Mouse (Mus musculus) kidney, postnatal 0 days (tissue): ENCODE measurements around the gene Gemin4. TPM values are rescaled to one million over a fixed set of nuclear protein-coding genes. Genes with fewer than 3 reads are reported as not detected.

Experiments used
- ATAC-seq: fragments of 200-750 bp; cut with Nextera tagmentation; replicated peaks from 2 replicates; pipeline ENCODE4 v1.8.0; 2017; ENCODE audit warnings: low read depth, moderate number of reproducible peaks, moderate TSS enrichment, moderate library complexity; ENCODE audit not compliant: low FRiP score
- DNase-seq: peaks from one replicate; pipeline ENCODE4 v3.0.0-alpha.2; 2016; ENCODE audit warnings: low spot score
- H3K27ac ChIP-seq: fragments of 300-500 bp; sonication (generic); 2 replicates; pipeline ENCODE4 v1.5.1; 2014; ENCODE audit warnings: mild to moderate bottlenecking
- H3K27me3 ChIP-seq: fragments of 300-500 bp; sonication (generic); 2 replicates; pipeline ENCODE4 v1.6.1; 2014; ENCODE audit warnings: low read length, mixed read lengths; ENCODE audit not compliant: insufficient read depth
- H3K36me3 ChIP-seq: fragments of 300-500 bp; sonication (generic); 2 replicates; pipeline ENCODE4 v1.6.1; 2014; ENCODE audit warnings: low read length, mixed read lengths; ENCODE audit not compliant: insufficient read depth
- H3K4me1 ChIP-seq: fragments of 300-500 bp; sonication (generic); replicated peaks from 2 replicates; pipeline ENCODE4 v1.6.1; 2014; ENCODE audit warnings: antibody characterized with exemption, low read length, mixed read lengths; ENCODE audit not compliant: insufficient read depth
- H3K4me2 ChIP-seq: fragments of 300-500 bp; sonication (generic); 2 replicates; pipeline ENCODE4 v1.6.1; 2014; ENCODE audit warnings: mild to moderate bottlenecking, low read length, moderate library complexity, mixed read lengths
- H3K4me3 ChIP-seq: fragments of 300-500 bp; sonication (generic); replicated peaks from 2 replicates; pipeline ENCODE4 v1.5.1; 2014; ENCODE audit warnings: low read depth, low read length
- H3K9ac ChIP-seq: fragments of 300-500 bp; sonication (generic); 2 replicates; pipeline ENCODE4 v1.6.1; 2014; ENCODE audit warnings: low read depth, low read length
- H3K9me3 ChIP-seq: fragments of 300-500 bp; sonication (generic); replicated peaks from 2 replicates; pipeline ENCODE4 v1.6.1; 2016; ENCODE audit warnings: low read length, inconsistent platforms, mixed read lengths
- CTCF ChIP-seq: IDR thresholded peaks from 2 replicates; pipeline ENCODE4 v1.5.1; 2016; ENCODE audit warnings: antibody characterized with exemption, low read depth, mild to moderate bottlenecking, moderate library complexity
- WGBS: fragments of 180-500 bp; shearing (Covaris S2); extraction: QIAGEN DNeasy Blood & Tissue Kit; methylation state at CpG from one replicate; pipeline ENCODE4 v1.1.7; 2014; 5-methylcytosine and 5-hydroxymethylcytosine counted together
- polyA plus RNA-seq: library from polyadenylated mRNA; unstranded; fragments of >200 nt; fragmentation: Nextera tagmentation; extraction: Ambion mirVana; gene quantifications from 2 replicates; pipeline ENCODE4 v1.2.1, GENCODE M21; 2015

The Gemin4 gene
- polyA plus RNA-seq, 1 experiment from 2014 or later, result 20.4 TPM

GRCm38 (mm10) chr11:76256129-76256528 lies 38.7 kb upstream of the Gemin4 start:
- Histone ChIP-seq H3K9me3 (no peaks in the 10 kb centered on the region), H3K9ac (no peak overlapping the region), H3K4me1 (peaks cover 6% of the 10 kb centered on the region; the same call in 1 of the 2 replicates), H3K36me3 (no peaks in the 10 kb centered on the region; the same call in 1 of the 2 replicates), H3K27me3 (no peaks in the 10 kb centered on the region), H3K4me3 (no peak overlapping the region), H3K4me2 (no peak overlapping the region), H3K27ac (no peak overlapping the region)
- ATAC-seq (no peak), DNase-seq (no peak)
- no peak for TF ChIP-seq CTCF
- WGBS, result 20% methylated on average over 5 of the region's 5 CpGs

- Histone ChIP-seq H3K4me2 (no peak overlapping the region), H3K9ac (no peak overlapping the region), H3K36me3 (no peaks in the 10 kb centered on the region), H3K4me3 (no peak overlapping the region), H3K4me1 (peaks cover 6% of the 10 kb centered on the region; the same call in 1 of the 2 replicates), H3K9me3 (no peaks in the 10 kb centered on the region), H3K27me3 (no peaks in the 10 kb centered on the region), H3K27ac (no peak overlapping the region)
- no peak for ATAC-seq
- TF ChIP-seq CTCF, result no peak
- WGBS, result 61% methylated on average over 4 of the region's 4 CpGs
- DNase-seq, result peak; percentile 35
Measured at GRCm38 (mm10) chr11:76255431-76256001, 38.1 kb upstream of the Gemin4 start.

- H3K36me3 ChIP-seq, result 0 out of 2 replicates have a peak, but pooled peaks cover 4% of the 10 kb centered on the region
- WGBS, result 75% methylated on average over 4 of the region's 4 CpGs
- H3K27ac ChIP-seq, result no peak overlapping the region
Measured at GRCm38 (mm10) chr11:76253918-76254264, 36.4 kb upstream of the Gemin4 start.

GRCm38 (mm10) chr11:76253145-76253917 lies 35.9 kb upstream of the Gemin4 start:
- peak; percentile 94 for DNase-seq
- TF ChIP-seq CTCF, result peak; percentile 94
- no peaks in the 10 kb centered on the region for H3K27me3 ChIP-seq
- H3K4me1 ChIP-seq, result peaks cover 6% of the 10 kb centered on the region; the same call in 1 of the 2 replicates
- WGBS, result 43% methylated on average over 5 of the region's 5 CpGs
- H3K27ac ChIP-seq, result no peak overlapping the region
- no peaks in the 10 kb centered on the region for H3K9me3 ChIP-seq
- H3K4me3 ChIP-seq, result no peak overlapping the region
- ATAC-seq, result peak; percentile 80
- H3K4me2 ChIP-seq, result no peak overlapping the region
- H3K9ac ChIP-seq, result no peak overlapping the region
- H3K36me3 ChIP-seq, result 0 out of 2 replicates have a peak, but pooled peaks cover 9% of the 10 kb centered on the region

More at GRCm38 (mm10) chr11:76253918-76254264, 36.4 kb upstream of the Gemin4 start:
- ATAC-seq (no peak), DNase-seq (no peak)
- Histone ChIP-seq H3K9me3 (no peaks in the 10 kb centered on the region), H3K4me2 (no peak overlapping the region), H3K4me1 (peaks cover 6% of the 10 kb centered on the region; the same call in 1 of the 2 replicates), H3K4me3 (no peak overlapping the region), H3K9ac (no peak overlapping the region), H3K27me3 (no peaks in the 10 kb centered on the region)
- no peak for TF ChIP-seq CTCF

- ATAC-seq (no peak), DNase-seq (no peak)
- Histone ChIP-seq H3K9ac (no peak overlapping the region), H3K4me3 (no peak overlapping the region), H3K27me3 (no peaks in the 10 kb centered on the region), H3K36me3 (0 out of 2 replicates have a peak, but pooled peaks cover 12% of the 10 kb centered on the region), H3K4me1 (peaks cover 6% of the 10 kb centered on the region; the same call in 1 of the 2 replicates), H3K4me2 (no peak overlapping the region), H3K9me3 (no peaks in the 10 kb centered on the region), H3K27ac (no peak overlapping the region)
- 61% methylated on average over 3 of the region's 3 CpGs for WGBS
- no peak for TF ChIP-seq CTCF
Measured at GRCm38 (mm10) chr11:76252036-76252435, 34.6 kb upstream of the Gemin4 start.

- Histone ChIP-seq H3K4me1 (peaks cover 9% of the 10 kb centered on the region), H3K27ac (no peak overlapping the region), H3K4me3 (no peak overlapping the region), H3K4me2 (no peak overlapping the region), H3K9me3 (no peaks in the 10 kb centered on the region), H3K9ac (no peak overlapping the region), H3K27me3 (no peaks in the 10 kb centered on the region), H3K36me3 (0 out of 2 replicates have a peak, but pooled peaks cover 12% of the 10 kb centered on the region)
- DNase-seq (no peak), ATAC-seq (no peak)
- WGBS, result 42% methylated on average over 2 of the region's 2 CpGs
- peak; percentile 36; the same call in 1 of the 2 replicates for TF ChIP-seq CTCF
Measured at GRCm38 (mm10) chr11:76247239-76247638, 29.8 kb upstream of the Gemin4 start.
